Mouse (Mus musculus): ENCODE results near the gene Dock4. TPM values are rescaled to one million over a fixed set of nuclear protein-coding genes. Genes with fewer than 3 reads are reported as not detected.

The Dock4 gene
- polyA plus RNA-seq, 1 experiment, result 0.56 TPM

DNA sequence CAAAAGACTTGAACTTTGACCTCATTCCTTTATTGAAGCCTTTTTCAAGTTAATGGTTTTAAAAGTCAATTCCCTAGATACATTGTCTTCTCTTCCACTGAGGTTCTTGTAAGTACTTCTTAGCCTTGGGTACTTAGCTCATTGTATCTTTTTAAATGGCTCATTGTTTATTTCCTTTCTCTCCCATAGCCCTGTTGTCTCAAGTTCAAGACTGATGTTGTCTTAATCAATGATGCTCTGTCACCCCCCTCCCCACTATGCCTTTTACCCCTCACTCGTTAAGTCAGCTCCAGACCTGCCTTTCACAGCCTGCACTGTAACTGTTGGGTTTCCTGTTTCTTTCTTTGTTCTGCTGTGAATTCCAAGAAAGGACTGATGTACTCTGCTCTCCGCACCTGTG is 154.2 kb downstream of the Dock4 start:
- Histone ChIP-seq H3K4me1 (ENCODE audit: control insufficient read depth, insufficient read depth, low read length) (no peaks in the 10 kb centered on the region), H3K27ac (ENCODE audit: control insufficient read depth, insufficient read depth, low read depth, low read length) (no peak overlapping the region), H3K4me3 (ENCODE audit: control insufficient read depth, low read depth, low read length) (no peak overlapping the region), H3K27me3 (ENCODE audit: control insufficient read depth, insufficient read depth, low read length) (no peaks in the 10 kb centered on the region), H3K36me3 (ENCODE audit: control insufficient read depth, insufficient read depth, low read length) (no peaks in the 10 kb centered on the region)
- TF ChIP-seq POLR2A (IDR thresholded peaks at IDR 0.05; ENCODE audit: control insufficient read depth, low read depth, low read length) (no peak), CTCF (IDR thresholded peaks at IDR 0.05; ENCODE audit: control insufficient read depth, insufficient read depth, insufficient replicate concordance, low read depth, low read length) (no peak)

- H3K27me3 ChIP-seq (ENCODE audit: control insufficient read depth, insufficient read depth, low read length), result no peaks in the 10 kb centered on the region
- no peaks in the 10 kb centered on the region for H3K4me1 ChIP-seq (ENCODE audit: control insufficient read depth, insufficient read depth, low read length)
- H3K27ac ChIP-seq (ENCODE audit: control insufficient read depth, insufficient read depth, low read depth, low read length), result no peak overlapping the region
- H3K4me3 ChIP-seq (ENCODE audit: control insufficient read depth, low read depth, low read length), result no peak overlapping the region
- no peak for TF ChIP-seq POLR2A (IDR thresholded peaks at IDR 0.05; ENCODE audit: control insufficient read depth, low read depth, low read length)
- no peaks in the 10 kb centered on the region for H3K36me3 ChIP-seq (ENCODE audit: control insufficient read depth, insufficient read depth, low read length)
Observed at GRCm38 (mm10) chr12:40605565-40605964, 159.8 kb downstream of the Dock4 start.

DNA sequence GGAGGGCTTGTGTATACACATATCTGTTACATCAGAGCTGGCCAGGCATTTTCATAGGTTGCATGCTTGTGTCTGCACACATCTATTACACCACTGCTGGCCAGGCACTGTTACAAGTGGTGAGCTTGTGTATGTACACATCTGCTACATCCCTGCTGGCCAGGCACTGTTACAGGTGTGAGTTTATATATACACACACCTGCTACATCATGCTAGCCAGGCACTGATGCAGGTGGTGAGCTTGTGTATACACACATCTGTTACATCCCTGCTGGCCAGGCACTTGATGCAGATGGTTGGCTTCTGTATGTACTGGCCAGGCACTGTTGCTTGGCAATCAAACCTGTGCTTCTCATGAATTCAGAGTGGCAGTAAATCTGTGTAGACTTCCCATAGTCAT is 177.2 kb downstream of the Dock4 start:
- no peak for TF ChIP-seq CTCF (IDR thresholded peaks at IDR 0.05; ENCODE audit: control insufficient read depth, insufficient read depth, insufficient replicate concordance, low read depth, low read length)
- no peak for TF ChIP-seq POLR2A (IDR thresholded peaks at IDR 0.05; ENCODE audit: control insufficient read depth, low read depth, low read length)
- Histone ChIP-seq H3K4me1 (ENCODE audit: control insufficient read depth, insufficient read depth, low read length) (no peaks in the 10 kb centered on the region), H3K36me3 (ENCODE audit: control insufficient read depth, insufficient read depth, low read length) (no peaks in the 10 kb centered on the region), H3K27ac (ENCODE audit: control insufficient read depth, insufficient read depth, low read depth, low read length) (no peak overlapping the region), H3K27me3 (ENCODE audit: control insufficient read depth, insufficient read depth, low read length) (no peaks in the 10 kb centered on the region), H3K4me3 (ENCODE audit: control insufficient read depth, low read depth, low read length) (no peak overlapping the region)

DNA sequence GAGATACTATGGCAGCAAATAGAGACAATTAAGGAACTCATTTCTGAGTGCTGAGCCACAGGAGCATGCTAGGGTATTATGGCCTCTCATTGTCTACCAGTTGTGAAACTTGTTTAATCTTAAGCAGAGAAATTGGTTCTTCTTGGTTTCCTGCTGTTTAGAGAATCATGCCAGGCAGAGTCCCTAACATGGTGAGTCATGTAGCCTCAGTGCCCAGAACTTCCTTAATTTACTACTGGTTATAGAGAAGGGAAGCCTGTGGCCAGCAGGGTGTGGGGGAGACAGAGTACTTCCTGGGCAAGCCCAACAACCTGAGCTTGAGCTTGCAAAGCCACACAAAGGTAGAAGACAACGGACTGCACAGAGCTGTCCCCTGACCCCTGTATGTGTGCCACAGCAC is 180.8 kb downstream of the Dock4 start:
- no peak for TF ChIP-seq CTCF (IDR thresholded peaks at IDR 0.05; ENCODE audit: control insufficient read depth, insufficient read depth, insufficient replicate concordance, low read depth, low read length)
- no peak for TF ChIP-seq POLR2A (IDR thresholded peaks at IDR 0.05; ENCODE audit: control insufficient read depth, low read depth, low read length)
- no peak overlapping the region for H3K27ac ChIP-seq (ENCODE audit: control insufficient read depth, insufficient read depth, low read depth, low read length)
- no peak overlapping the region for H3K4me3 ChIP-seq (ENCODE audit: control insufficient read depth, low read depth, low read length)
- no peaks in the 10 kb centered on the region for H3K36me3 ChIP-seq (ENCODE audit: control insufficient read depth, insufficient read depth, low read length)
- H3K4me1 ChIP-seq (ENCODE audit: control insufficient read depth, insufficient read depth, low read length), result no peaks in the 10 kb centered on the region
- no peaks in the 10 kb centered on the region for H3K27me3 ChIP-seq (ENCODE audit: control insufficient read depth, insufficient read depth, low read length)

GRCm38 (mm10) chr12:40633242-40633641 is 187.5 kb downstream of the Dock4 start:
- Histone ChIP-seq H3K4me3 (ENCODE audit: control insufficient read depth, low read depth, low read length) (no peak overlapping the region), H3K27me3 (ENCODE audit: control insufficient read depth, insufficient read depth, low read length) (no peaks in the 10 kb centered on the region), H3K27ac (ENCODE audit: control insufficient read depth, insufficient read depth, low read depth, low read length) (no peak overlapping the region), H3K36me3 (ENCODE audit: control insufficient read depth, insufficient read depth, low read length) (no peaks in the 10 kb centered on the region), H3K4me1 (ENCODE audit: control insufficient read depth, insufficient read depth, low read length) (no peaks in the 10 kb centered on the region)
- TF ChIP-seq POLR2A (IDR thresholded peaks at IDR 0.05; ENCODE audit: control insufficient read depth, low read depth, low read length), result no peak
- TF ChIP-seq CTCF (IDR thresholded peaks at IDR 0.05; ENCODE audit: control insufficient read depth, insufficient read depth, insufficient replicate concordance, low read depth, low read length), result no peak

GRCm38 (mm10) chr12:40634169-40634568 is 188.4 kb downstream of the Dock4 start:
- TF ChIP-seq CTCF (IDR thresholded peaks at IDR 0.05; ENCODE audit: control insufficient read depth, insufficient read depth, insufficient replicate concordance, low read depth, low read length), result no peak
- TF ChIP-seq POLR2A (IDR thresholded peaks at IDR 0.05; ENCODE audit: control insufficient read depth, low read depth, low read length), result no peak
- Histone ChIP-seq H3K4me1 (ENCODE audit: control insufficient read depth, insufficient read depth, low read length) (no peaks in the 10 kb centered on the region), H3K36me3 (ENCODE audit: control insufficient read depth, insufficient read depth, low read length) (no peaks in the 10 kb centered on the region), H3K27me3 (ENCODE audit: control insufficient read depth, insufficient read depth, low read length) (no peaks in the 10 kb centered on the region), H3K4me3 (ENCODE audit: control insufficient read depth, low read depth, low read length) (no peak overlapping the region), H3K27ac (ENCODE audit: control insufficient read depth, insufficient read depth, low read depth, low read length) (no peak overlapping the region)

- TF ChIP-seq CTCF (IDR thresholded peaks at IDR 0.05; ENCODE audit: control insufficient read depth, insufficient read depth, insufficient replicate concordance, low read depth, low read length) (no peak), POLR2A (IDR thresholded peaks at IDR 0.05; ENCODE audit: control insufficient read depth, low read depth, low read length) (no peak)
- no peaks in the 10 kb centered on the region for H3K27me3 ChIP-seq (ENCODE audit: control insufficient read depth, insufficient read depth, low read length)
- H3K27ac ChIP-seq (ENCODE audit: control insufficient read depth, insufficient read depth, low read depth, low read length), result no peak overlapping the region
- H3K4me1 ChIP-seq (ENCODE audit: control insufficient read depth, insufficient read depth, low read length), result no peaks in the 10 kb centered on the region
- no peak overlapping the region for H3K4me3 ChIP-seq (ENCODE audit: control insufficient read depth, low read depth, low read length)
- H3K36me3 ChIP-seq (ENCODE audit: control insufficient read depth, insufficient read depth, low read length), result no peaks in the 10 kb centered on the region
Observed at GRCm38 (mm10) chr12:40635991-40636390, 190.2 kb downstream of the Dock4 start.

GRCm38 (mm10) chr12:40637427-40637826 is 191.7 kb downstream of the Dock4 start:
- Histone ChIP-seq H3K4me3 (ENCODE audit: control insufficient read depth, low read depth, low read length) (no peak overlapping the region), H3K27ac (ENCODE audit: control insufficient read depth, insufficient read depth, low read depth, low read length) (no peak overlapping the region)
- no peak for TF ChIP-seq CTCF (IDR thresholded peaks at IDR 0.05; ENCODE audit: control insufficient read depth, insufficient read depth, insufficient replicate concordance, low read depth, low read length)
- no peak for TF ChIP-seq POLR2A (IDR thresholded peaks at IDR 0.05; ENCODE audit: control insufficient read depth, low read depth, low read length)

More at GRCm38 (mm10) chr12:40637427-40637826, 191.7 kb downstream of the Dock4 start:
- no peaks in the 10 kb centered on the region for H3K4me1 ChIP-seq (ENCODE audit: control insufficient read depth, insufficient read depth, low read length)
- H3K27me3 ChIP-seq (ENCODE audit: control insufficient read depth, insufficient read depth, low read length), result no peaks in the 10 kb centered on the region
- H3K36me3 ChIP-seq (ENCODE audit: control insufficient read depth, insufficient read depth, low read length), result no peaks in the 10 kb centered on the region
